Mouse (Mus musculus) kidney, embryonic 15.5 days (tissue): Measurements from ENCODE around the gene Prox2. TPM values are rescaled to one million over a fixed set of nuclear protein-coding genes. Genes with fewer than 3 reads are reported as not detected.

Source experiments
- ATAC-seq: fragments of 200-750 bp; cut with Nextera tagmentation; replicated peaks from 2 replicates; pipeline ENCODE4 v1.8.0; 2017; ENCODE audit warnings: moderate TSS enrichment; ENCODE audit not compliant: low FRiP score
- H3K27ac ChIP-seq: fragments of 300-500 bp; sonication (generic); 2 replicates; pipeline ENCODE4 v1.5.1; 2015; ENCODE audit warnings: mild to moderate bottlenecking, inconsistent platforms
- H3K27me3 ChIP-seq: fragments of 300-500 bp; sonication (generic); 2 replicates; pipeline ENCODE4 v1.6.1; 2015; ENCODE audit warnings: inconsistent platforms
- H3K36me3 ChIP-seq: fragments of 300-500 bp; sonication (generic); 2 replicates; pipeline ENCODE4 v1.6.1; 2015; ENCODE audit warnings: inconsistent platforms
- H3K4me1 ChIP-seq: fragments of 300-500 bp; sonication (generic); 2 replicates; pipeline ENCODE4 v1.6.1; 2015; ENCODE audit warnings: inconsistent platforms
- H3K4me2 ChIP-seq: fragments of 300-500 bp; sonication (generic); 2 replicates; pipeline ENCODE4 v1.6.1; 2015; ENCODE audit warnings: moderate library complexity, mild to moderate bottlenecking, inconsistent platforms
- H3K4me3 ChIP-seq: fragments of 300-500 bp; sonication (generic); replicated peaks from 2 replicates; pipeline ENCODE4 v1.5.1; 2015; ENCODE audit warnings: mild to moderate bottlenecking, inconsistent platforms
- H3K9ac ChIP-seq: fragments of 300-500 bp; sonication (generic); 2 replicates; pipeline ENCODE4 v1.6.1; 2015; ENCODE audit warnings: mild to moderate bottlenecking, inconsistent platforms
- H3K9me3 ChIP-seq: fragments of 300-500 bp; sonication (generic); replicated peaks from 2 replicates; pipeline ENCODE4 v1.6.1; 2016; ENCODE audit warnings: inconsistent platforms
- WGBS: fragments of 180-500 bp; shearing (Covaris S2); methylation state at CpG from one replicate; pipeline ENCODE4 v1.1.7; 2015; ENCODE audit warnings: mixed read lengths; 5-methylcytosine and 5-hydroxymethylcytosine counted together
- polyA plus RNA-seq: library from polyadenylated mRNA; unstranded; fragments of >200 nt; fragmentation: Nextera tagmentation; extraction: Ambion mirVana; gene quantifications from 2 replicates; pipeline ENCODE4 v1.2.1, GENCODE M21; 2015

Gene Prox2
- 3.4 and 4.2 TPM in 2 replicates for polyA plus RNA-seq

GRCm38 (mm10) chr12:85110698-85111592 is at the start of gene Prox2, which contains the start of gene Dlst:
Prox2 (minus strand) TSS chr12:85110759.
Dlst (plus strand) TSS chr12:85110833.
- WGBS, result under 1% methylated on average over 76 of the region's 83 CpGs
- Histone ChIP-seq H3K4me1 (peaks cover 42% of the 10 kb centered on the region), H3K27ac (peak within 1 kb of the TSS; percentile 85), H3K9ac (peak within 1 kb of the TSS; percentile 99), H3K9me3 (no peaks in the 10 kb centered on the region), H3K4me3 (peak within 1 kb of the TSS; percentile 93), H3K36me3 (peaks cover 20% of the 10 kb centered on the region), H3K4me2 (peak within 1 kb of the TSS; percentile 82), H3K27me3 (no peaks in the 10 kb centered on the region)
- ATAC-seq, result peak; percentile 95

- Histone ChIP-seq H3K4me3 (no peak overlapping the region), H3K4me1 (no peaks in the 10 kb centered on the region), H3K9ac (no peak overlapping the region), H3K4me2 (no peak overlapping the region), H3K36me3 (no peaks in the 10 kb centered on the region), H3K27ac (no peak overlapping the region), H3K9me3 (no peaks in the 10 kb centered on the region), H3K27me3 (no peaks in the 10 kb centered on the region)
- 68% methylated on average over 5 of the region's 5 CpGs for WGBS
- ATAC-seq, result no peak
These were observed 49.0 kb upstream of the Prox2 start for GRCm38 (mm10) chr12:85159592-85159991.

- no peak for ATAC-seq
- Histone ChIP-seq H3K36me3 (no peaks in the 10 kb centered on the region), H3K27me3 (no peaks in the 10 kb centered on the region), H3K4me3 (no peak overlapping the region), H3K4me1 (no peaks in the 10 kb centered on the region), H3K4me2 (no peak overlapping the region), H3K9ac (no peak overlapping the region), H3K27ac (no peak overlapping the region), H3K9me3 (no peaks in the 10 kb centered on the region)
- WGBS, result 83% methylated on average over 8 of the region's 8 CpGs
These were observed 48.2 kb upstream of the Prox2 start for GRCm38 (mm10) chr12:85158801-85159200.

- ATAC-seq, result no peak
- H3K4me3 ChIP-seq, result no peak overlapping the region
- H3K36me3 ChIP-seq, result no peaks in the 10 kb centered on the region
- whole genome bisulfite sequencing, result 87% methylated on average over 14 of the region's 14 CpGs
- H3K4me2 ChIP-seq, result no peak overlapping the region
- no peak overlapping the region for H3K27ac ChIP-seq
- no peaks in the 10 kb centered on the region for H3K4me1 ChIP-seq
- no peaks in the 10 kb centered on the region for H3K9me3 ChIP-seq
- no peaks in the 10 kb centered on the region for H3K27me3 ChIP-seq
- no peak overlapping the region for H3K9ac ChIP-seq
These were observed 47.4 kb upstream of the Prox2 start for GRCm38 (mm10) chr12:85157797-85158460.

GRCm38 (mm10) chr12:85156324-85156723 is 45.8 kb upstream of the Prox2 start:
- H3K9me3 ChIP-seq, result no peaks in the 10 kb centered on the region
- H3K4me1 ChIP-seq, result no peaks in the 10 kb centered on the region; the same call in 1 of the 2 replicates
- 20% methylated on average over 6 of the region's 6 CpGs for WGBS
- no peak for ATAC-seq
- no peak overlapping the region for H3K4me3 ChIP-seq
- H3K27ac ChIP-seq, result no peak overlapping the region
- no peaks in the 10 kb centered on the region for H3K36me3 ChIP-seq
- H3K4me2 ChIP-seq, result no peak overlapping the region
- peaks cover 5% of the 10 kb centered on the region for H3K27me3 ChIP-seq
- no peak overlapping the region for H3K9ac ChIP-seq

- Histone ChIP-seq H3K27ac (no peak overlapping the region), H3K4me3 (no peak overlapping the region), H3K9ac (no peak overlapping the region), H3K9me3 (no peaks in the 10 kb centered on the region), H3K27me3 (peaks cover 26% of the 10 kb centered on the region), H3K4me2 (no peak overlapping the region), H3K36me3 (no peaks in the 10 kb centered on the region), H3K4me1 (peaks cover 11% of the 10 kb centered on the region)
- ATAC-seq, result no peak
- 68% methylated on average over 3 of the region's 3 CpGs for WGBS
These were observed 42.5 kb upstream of the Prox2 start for GRCm38 (mm10) chr12:85153011-85153410.

GRCm38 (mm10) chr12:85151002-85151774 is 40.6 kb upstream of the Prox2 start, which contains the start of gene Rps6kl1:
Rps6kl1 (minus strand) TSS chr12:85151264.
- Histone ChIP-seq H3K27ac (no peak within 1 kb of the TSS), H3K9ac (no peak within 1 kb of the TSS), H3K4me1 (peaks cover 23% of the 10 kb centered on the region), H3K4me3 (peak within 1 kb of the TSS; percentile 27), H3K27me3 (peaks cover 27% of the 10 kb centered on the region), H3K9me3 (no peaks in the 10 kb centered on the region), H3K36me3 (no peaks in the 10 kb centered on the region), H3K4me2 (peak within 1 kb of the TSS; percentile 59)
- 14% methylated on average over 28 of the region's 28 CpGs for WGBS
- ATAC-seq, result peak; percentile 75

GRCm38 (mm10) chr12:85150321-85151001 is 39.9 kb upstream of the Prox2 start:
- Histone ChIP-seq H3K27me3 (peaks cover 27% of the 10 kb centered on the region), H3K4me1 (peaks cover 30% of the 10 kb centered on the region), H3K27ac (no peak overlapping the region), H3K4me3 (peak overlapping the region; percentile 27), H3K4me2 (peak overlapping the region; percentile 59), H3K36me3 (no peaks in the 10 kb centered on the region), H3K9ac (no peak overlapping the region), H3K9me3 (no peaks in the 10 kb centered on the region)
- WGBS, result 9% methylated on average over 20 of the region's 20 CpGs
- ATAC-seq, result no peak

- Histone ChIP-seq H3K27me3 (peaks cover 27% of the 10 kb centered on the region), H3K27ac (no peak overlapping the region), H3K4me2 (no peak overlapping the region), H3K9me3 (no peaks in the 10 kb centered on the region), H3K9ac (no peak overlapping the region), H3K4me3 (no peak overlapping the region), H3K36me3 (no peaks in the 10 kb centered on the region), H3K4me1 (peaks cover 31% of the 10 kb centered on the region)
- no peak for ATAC-seq
- 83% methylated on average over 9 of the region's 9 CpGs for WGBS
These were observed 36.3 kb upstream of the Prox2 start for GRCm38 (mm10) chr12:85146881-85147280.

GRCm38 (mm10) chr12:85146355-85146754 is 35.8 kb upstream of the Prox2 start:
- Histone ChIP-seq H3K27me3 (peaks cover 22% of the 10 kb centered on the region), H3K4me3 (no peak overlapping the region), H3K4me2 (0 out of 2 replicates have a peak overlapping the region, but pooled peaks have one; percentile 10), H3K9ac (no peak overlapping the region), H3K27ac (0 out of 2 replicates have a peak overlapping the region, but pooled peaks have one; percentile 54), H3K36me3 (no peaks in the 10 kb centered on the region), H3K4me1 (peaks cover 31% of the 10 kb centered on the region), H3K9me3 (no peaks in the 10 kb centered on the region)
- WGBS, result 21% methylated on average over 10 of the region's 11 CpGs
- ATAC-seq, result peak; percentile 29

GRCm38 (mm10) chr12:85145630-85146029 is 35.1 kb upstream of the Prox2 start:
- WGBS, result 53% methylated on average over 9 of the region's 9 CpGs
- ATAC-seq, result 0 out of 2 replicates have a peak, but pooled peaks have one; percentile 11
- Histone ChIP-seq H3K4me2 (no peak overlapping the region), H3K27ac (peak overlapping the region; percentile 54), H3K36me3 (no peaks in the 10 kb centered on the region), H3K4me3 (no peak overlapping the region), H3K9me3 (no peaks in the 10 kb centered on the region), H3K4me1 (peaks cover 25% of the 10 kb centered on the region), H3K9ac (no peak overlapping the region), H3K27me3 (peaks cover 15% of the 10 kb centered on the region)
